Comparison of ENCODE assay signal across 20 mouse cellular contexts in genomic region chr1:134938233-134938632, GRCm38 (mm10).
"Had no signal": no experiment of that assay in that cellular context is flagged by ENCODE, and none has a peak within 500 bp of the region (broad histone marks: within the 10 kb centered on the region; RNA-seq: fewer than 3 reads in every experiment).

No protein-coding gene starts in this region.

- H3K27me3 ChIP-seq: lung, embryonic 15.5 days; megakaryocyte, embryonic 14.5 days; midbrain, embryonic 13.5 days; midbrain, embryonic 15.5 days; neural tube, embryonic 13.5 days; neural tube, embryonic 15.5 days had no signal

- H3K9ac ChIP-seq: liver, postnatal 0 days; lung, embryonic 15.5 days; midbrain, embryonic 13.5 days; midbrain, embryonic 15.5 days; neural tube, embryonic 13.5 days; neural tube, embryonic 15.5 days had no signal

- H3K4me3 ChIP-seq: lung, embryonic 15.5 days; megakaryocyte, embryonic 14.5 days; midbrain, embryonic 13.5 days; midbrain, embryonic 15.5 days; neural tube, embryonic 13.5 days; neural tube, embryonic 15.5 days had no signal

- H3K4me1 ChIP-seq: midbrain, embryonic 13.5 days; midbrain, embryonic 15.5 days; neural tube, embryonic 13.5 days had no signal

- H3K4me2 ChIP-seq: lung, embryonic 15.5 days; midbrain, embryonic 11.5 days; midbrain, embryonic 13.5 days; midbrain, embryonic 15.5 days; neural tube, embryonic 13.5 days; neural tube, embryonic 15.5 days had no signal

- H3K36me3 ChIP-seq: lung, embryonic 15.5 days; midbrain, embryonic 13.5 days; midbrain, embryonic 15.5 days; neural tube, embryonic 13.5 days; neural tube, embryonic 15.5 days had no signal

- DNase-seq: liver, postnatal 0 days; lung, adult 2 months; lung, postnatal 14 days; lung, postnatal 36 days; retina, postnatal 1 day; right cerebral cortex, adult 18-20 months; right cerebral cortex, postnatal 25 days; right cerebral cortex, postnatal 4 days; spleen, adult 18-20 months; thymus, adult 18-20 months; thymus, postnatal 14 days; thymus, postnatal 36 days had no signal

- H3K27ac ChIP-seq: lung, embryonic 15.5 days; macrophage; midbrain, embryonic 13.5 days; midbrain, embryonic 15.5 days; neural tube, embryonic 13.5 days; neural tube, embryonic 15.5 days had no signal
